Mouse (Mus musculus): ENCODE measurements around the gene Cdkal1. TPM values are rescaled to one million over a fixed set of nuclear protein-coding genes. Genes with fewer than 3 reads are reported as not detected.

Cdkal1 gene
- polyA plus RNA-seq, 1 experiment, result 3.3 TPM

- Histone ChIP-seq H3K4me3 (ENCODE audit: control insufficient read depth, insufficient read depth, low read length) (no peak overlapping the region), H3K27ac (ENCODE audit: control insufficient read depth, insufficient read depth, low read length) (no peak overlapping the region)
- TF ChIP-seq CTCF (IDR thresholded peaks at IDR 0.05; ENCODE audit: borderline replicate concordance, control insufficient read depth, extremely low read depth, insufficient read depth, low read length, poor library complexity), result no peak
- TF ChIP-seq POLR2A (IDR thresholded peaks at IDR 0.05; ENCODE audit: control insufficient read depth, extremely low read depth, insufficient read depth, low read length, poor library complexity), result no peak
Observed at GRCm38 (mm10) chr13:29734496-29734895, 121.0 kb downstream of the Cdkal1 start.

DNA sequence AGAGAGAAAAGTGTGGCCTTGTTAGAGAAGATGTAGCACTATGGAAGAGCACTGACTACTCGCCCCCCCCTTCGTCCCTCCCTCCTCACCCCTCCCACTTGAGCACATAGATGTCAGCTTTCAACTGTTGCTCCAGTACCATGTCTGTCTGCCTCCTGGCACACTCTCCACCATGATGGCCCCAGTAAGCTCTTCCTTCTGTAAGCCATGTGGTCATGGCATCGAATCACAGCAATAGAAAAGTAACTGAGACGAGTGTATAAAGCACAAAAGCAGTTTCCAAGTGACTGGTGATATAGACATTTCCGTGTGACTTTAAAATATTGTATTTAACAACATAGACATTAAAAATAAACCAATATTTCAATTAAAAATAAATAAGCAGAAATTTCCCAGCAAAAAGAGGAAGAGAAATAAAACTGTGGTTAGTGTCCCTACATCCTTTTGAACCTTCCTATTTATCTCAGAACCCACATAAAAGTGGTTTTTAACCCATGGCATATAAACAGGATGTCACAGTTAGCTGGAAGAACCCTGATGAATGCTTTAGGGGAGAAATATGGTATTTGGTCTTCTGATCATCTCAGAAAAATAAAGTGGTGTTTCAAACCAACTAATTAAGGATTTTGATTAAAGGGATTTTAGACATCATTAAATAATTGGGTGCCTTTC lies 129.2 kb downstream of the Cdkal1 start:
- no peak for DNase-seq
- TF ChIP-seq CTCF (IDR thresholded peaks at IDR 0.05; ENCODE audit: borderline replicate concordance, control insufficient read depth, extremely low read depth, insufficient read depth, low read length, poor library complexity) (no peak), POLR2A (IDR thresholded peaks at IDR 0.05; ENCODE audit: control insufficient read depth, extremely low read depth, insufficient read depth, low read length, poor library complexity) (no peak)
- no peak overlapping the region for H3K27ac ChIP-seq (ENCODE audit: control insufficient read depth, insufficient read depth, low read length)
- H3K36me3 ChIP-seq (ENCODE audit: control insufficient read depth, insufficient read depth, low read length), result no peaks in the 10 kb centered on the region
- WGBS, result 42% methylated on average over 5 of the region's 5 CpGs
- no peaks in the 10 kb centered on the region for H3K27me3 ChIP-seq (ENCODE audit: control insufficient read depth, insufficient read depth, low read length)
- no peak overlapping the region for H3K4me3 ChIP-seq (ENCODE audit: control insufficient read depth, insufficient read depth, low read length)
- peaks cover 2% of the 10 kb centered on the region for H3K4me1 ChIP-seq (replicated peaks; ENCODE audit: control insufficient read depth, insufficient read depth, low read length)

More at GRCm38 (mm10) chr13:29734496-29734895, 121.0 kb downstream of the Cdkal1 start:
- H3K36me3 ChIP-seq (ENCODE audit: control insufficient read depth, insufficient read depth, low read length), result no peaks in the 10 kb centered on the region
- no peaks in the 10 kb centered on the region for H3K4me1 ChIP-seq (replicated peaks; ENCODE audit: control insufficient read depth, insufficient read depth, low read length)
- no peaks in the 10 kb centered on the region for H3K27me3 ChIP-seq (ENCODE audit: control insufficient read depth, insufficient read depth, low read length)
- no peak for DNase-seq

DNA sequence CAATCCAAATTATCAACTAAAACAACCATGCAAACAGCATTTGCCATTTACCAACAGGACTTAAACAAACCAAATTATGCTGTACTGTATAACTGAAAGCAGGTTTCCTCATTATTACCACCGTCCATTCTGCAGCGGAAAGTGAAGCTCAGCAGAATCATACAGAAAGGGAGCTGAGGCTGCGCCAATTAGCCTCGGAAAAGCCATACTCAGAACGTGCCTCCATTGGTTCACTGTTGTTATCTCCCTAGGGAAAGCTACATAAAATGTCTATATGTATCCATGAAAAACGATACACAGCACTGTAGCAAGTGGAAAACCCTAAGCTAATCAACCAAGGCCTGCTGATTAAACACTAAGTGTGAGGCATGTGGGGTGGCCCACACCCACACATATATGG lies 130.6 kb downstream of the Cdkal1 start:
- WGBS, result 96% methylated on average over 6 of the region's 6 CpGs
- no peaks in the 10 kb centered on the region for H3K27me3 ChIP-seq (ENCODE audit: control insufficient read depth, insufficient read depth, low read length)
- no peak overlapping the region for H3K4me3 ChIP-seq (ENCODE audit: control insufficient read depth, insufficient read depth, low read length)
- DNase-seq, result no peak
- TF ChIP-seq POLR2A (IDR thresholded peaks at IDR 0.05; ENCODE audit: control insufficient read depth, extremely low read depth, insufficient read depth, low read length, poor library complexity) (no peak), CTCF (IDR thresholded peaks at IDR 0.05; ENCODE audit: borderline replicate concordance, control insufficient read depth, extremely low read depth, insufficient read depth, low read length, poor library complexity) (no peak)
- no peaks in the 10 kb centered on the region for H3K36me3 ChIP-seq (ENCODE audit: control insufficient read depth, insufficient read depth, low read length)
- H3K4me1 ChIP-seq (replicated peaks; ENCODE audit: control insufficient read depth, insufficient read depth, low read length), result peaks cover 2% of the 10 kb centered on the region
- no peak overlapping the region for H3K27ac ChIP-seq (ENCODE audit: control insufficient read depth, insufficient read depth, low read length)

DNA sequence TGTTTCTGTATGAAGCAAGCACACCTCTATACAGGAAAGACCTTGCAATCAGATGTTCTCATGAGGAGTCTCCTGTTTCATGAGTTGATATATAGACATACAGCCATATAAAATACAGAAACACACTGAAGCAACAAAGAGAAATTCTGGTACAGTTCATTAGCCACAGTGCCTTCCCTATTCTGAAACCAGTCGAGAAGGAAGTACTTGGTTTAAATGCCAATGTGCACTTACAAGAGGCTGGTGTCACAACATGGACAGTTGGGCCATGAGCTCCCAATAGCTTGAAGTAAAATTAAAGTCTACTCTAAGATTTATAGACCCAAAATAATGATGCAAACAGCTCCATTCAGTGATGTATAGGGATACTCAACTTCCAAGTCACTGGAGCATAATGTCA lies 132.3 kb downstream of the Cdkal1 start:
- no peak overlapping the region for H3K27ac ChIP-seq (ENCODE audit: control insufficient read depth, insufficient read depth, low read length)
- DNase-seq, result no peak
- no peak overlapping the region for H3K4me3 ChIP-seq (ENCODE audit: control insufficient read depth, insufficient read depth, low read length)
- H3K4me1 ChIP-seq (replicated peaks; ENCODE audit: control insufficient read depth, insufficient read depth, low read length), result peaks cover 2% of the 10 kb centered on the region
- no peaks in the 10 kb centered on the region for H3K36me3 ChIP-seq (ENCODE audit: control insufficient read depth, insufficient read depth, low read length)
- TF ChIP-seq CTCF (IDR thresholded peaks at IDR 0.05; ENCODE audit: borderline replicate concordance, control insufficient read depth, extremely low read depth, insufficient read depth, low read length, poor library complexity) (no peak), POLR2A (IDR thresholded peaks at IDR 0.05; ENCODE audit: control insufficient read depth, extremely low read depth, insufficient read depth, low read length, poor library complexity) (no peak)
- 36% methylated on average over 1 of the region's 1 CpGs for WGBS
- H3K27me3 ChIP-seq (ENCODE audit: control insufficient read depth, insufficient read depth, low read length), result no peaks in the 10 kb centered on the region

DNA sequence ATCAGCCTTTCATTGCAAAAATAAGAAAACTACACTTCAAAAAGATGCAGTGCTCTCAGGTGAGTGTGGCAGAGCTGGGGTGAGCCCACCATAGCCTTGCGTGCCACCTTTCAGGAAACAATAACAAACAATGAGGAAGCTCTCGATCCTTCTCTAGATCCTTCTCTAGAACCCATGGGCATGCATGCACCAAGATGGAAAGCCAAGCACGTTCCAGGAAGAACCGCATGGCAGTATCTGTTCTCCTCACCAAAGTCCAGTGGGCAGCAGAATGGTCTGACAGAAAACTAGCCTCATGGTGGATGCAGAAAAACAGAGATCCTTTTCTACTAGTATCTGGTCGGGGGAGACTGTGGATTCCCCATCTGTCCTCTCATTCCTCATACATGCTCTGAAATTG lies 134.3 kb downstream of the Cdkal1 start:
- TF ChIP-seq CTCF (IDR thresholded peaks at IDR 0.05; ENCODE audit: borderline replicate concordance, control insufficient read depth, extremely low read depth, insufficient read depth, low read length, poor library complexity) (no peak), POLR2A (IDR thresholded peaks at IDR 0.05; ENCODE audit: control insufficient read depth, extremely low read depth, insufficient read depth, low read length, poor library complexity) (no peak)
- Histone ChIP-seq H3K27ac (ENCODE audit: control insufficient read depth, insufficient read depth, low read length) (no peak overlapping the region), H3K4me3 (ENCODE audit: control insufficient read depth, insufficient read depth, low read length) (no peak overlapping the region), H3K36me3 (ENCODE audit: control insufficient read depth, insufficient read depth, low read length) (no peaks in the 10 kb centered on the region), H3K27me3 (ENCODE audit: control insufficient read depth, insufficient read depth, low read length) (no peaks in the 10 kb centered on the region), H3K4me1 (replicated peaks; ENCODE audit: control insufficient read depth, insufficient read depth, low read length) (peaks cover 2% of the 10 kb centered on the region)
- WGBS, result 97% methylated on average over 5 of the region's 5 CpGs
- DNase-seq, result no peak

GRCm38 (mm10) chr13:29716550-29716949 lies 138.9 kb downstream of the Cdkal1 start:
- TF ChIP-seq CTCF (IDR thresholded peaks at IDR 0.05; ENCODE audit: borderline replicate concordance, control insufficient read depth, extremely low read depth, insufficient read depth, low read length, poor library complexity) (no peak), POLR2A (IDR thresholded peaks at IDR 0.05; ENCODE audit: control insufficient read depth, extremely low read depth, insufficient read depth, low read length, poor library complexity) (no peak)
- no peak for DNase-seq
- H3K27me3 ChIP-seq (ENCODE audit: control insufficient read depth, insufficient read depth, low read length), result no peaks in the 10 kb centered on the region
- H3K4me3 ChIP-seq (ENCODE audit: control insufficient read depth, insufficient read depth, low read length), result no peak overlapping the region
- no peaks in the 10 kb centered on the region for H3K36me3 ChIP-seq (ENCODE audit: control insufficient read depth, insufficient read depth, low read length)
- 97% methylated on average over 4 of the region's 4 CpGs for WGBS
- no peak overlapping the region for H3K27ac ChIP-seq (ENCODE audit: control insufficient read depth, insufficient read depth, low read length)
- no peaks in the 10 kb centered on the region for H3K4me1 ChIP-seq (replicated peaks; ENCODE audit: control insufficient read depth, insufficient read depth, low read length)

All from thymus, adult 2 months (tissue).